10 mouse cellular contexts compared by ENCODE assay signal in the genomic region with DNA sequence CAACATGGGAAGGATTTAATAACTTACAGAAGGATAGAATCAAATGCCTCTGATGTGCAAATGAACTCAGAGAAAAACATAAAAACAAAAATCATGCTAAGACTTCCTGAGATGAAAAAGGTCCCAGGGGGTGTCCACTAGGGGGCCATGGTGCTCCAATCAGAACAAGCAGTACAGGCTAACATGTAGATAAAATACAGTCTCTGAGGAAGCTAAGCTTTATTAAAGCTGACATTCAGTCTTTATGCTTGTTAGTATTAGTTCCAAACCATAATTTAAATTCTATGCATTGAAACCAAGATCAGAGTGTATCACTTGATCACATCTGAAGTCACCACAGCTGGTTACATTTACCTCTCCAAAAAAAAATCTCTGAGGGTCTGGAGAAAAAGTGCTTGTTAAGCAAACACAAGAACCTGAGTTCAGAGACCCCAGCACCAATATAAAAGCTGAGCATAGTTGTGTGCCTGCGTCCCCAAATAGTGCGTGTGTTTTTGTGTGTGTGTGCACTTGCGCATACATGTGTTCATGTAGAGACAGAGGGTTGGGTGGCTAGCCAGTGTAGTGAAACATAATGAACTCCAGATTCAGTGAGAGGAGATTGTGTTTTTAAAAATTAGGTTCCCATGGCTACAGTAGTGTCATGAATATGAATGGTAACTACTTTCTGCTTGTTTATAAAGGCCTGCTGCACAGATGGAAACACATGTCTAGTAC. TPM values are rescaled to one million over a fixed set of nuclear protein-coding genes. Genes with fewer than 3 reads are reported as not detected.
DNase-seq lines count a peak whose midpoint lies in the region.
"Had no signal": no experiment of that assay in that cellular context is flagged by ENCODE, and none has a peak within 500 bp of the region (broad histone marks: within the 10 kb centered on the region; RNA-seq: fewer than 3 reads in every experiment).

No protein-coding gene starts in this region.

- H3K27ac ChIP-seq in embryonic facial prominence, embryonic 10.5 days (replicated peaks) = no peak overlapping the region
- H3K27ac ChIP-seq: heart, embryonic 13.5 days; liver, embryonic 13.5 days had no signal

- peak; percentile 21 to 37 for DNase-seq in heart, postnatal 14 days
- no peak for DNase-seq in heart, adult 18-20 months
- DNase-seq in right cerebral cortex, adult 18-20 months = peak; percentile 31
- no peak for DNase-seq in right cerebral cortex, postnatal 25 days
- DNase-seq in embryonic facial prominence, embryonic 10.5 days (ENCODE audit: low spot score) = peak; percentile 42
- peak; percentile 53 for DNase-seq in thymus, postnatal 25 days
- DNase-seq in urinary bladder, postnatal 25 days (ENCODE audit: low spot score) = no peak
- DNase-seq in gastrocnemius, postnatal 4 days (ENCODE audit: low spot score in 2 of 2) = no peak
- DNase-seq: liver, embryonic 13.5 days had no signal

- H3K4me3 ChIP-seq in embryonic facial prominence, embryonic 10.5 days = no peak overlapping the region
- H3K4me3 ChIP-seq: heart, embryonic 13.5 days; liver, embryonic 13.5 days had no signal

- H3K4me1 ChIP-seq in embryonic facial prominence, embryonic 10.5 days = peaks cover 24% of the 10 kb centered on the region

- no peaks in the 10 kb centered on the region for H3K9me3 ChIP-seq in embryonic facial prominence, embryonic 10.5 days
- H3K9me3 ChIP-seq: heart, embryonic 13.5 days; liver, embryonic 13.5 days had no signal

- 90% methylated on average over 3 of the region's 3 CpGs for WGBS in embryonic facial prominence, embryonic 10.5 days

- intact Hi-C loops in heart, postnatal 14 days (cut with DNase I) = loop anchor here (5.0 kb wide), 2 partner anchors 65 to 105 kb away; no protein-coding TSS in a partner anchor

- no peaks in the 10 kb centered on the region for H3K27me3 ChIP-seq in embryonic facial prominence, embryonic 10.5 days (replicated peaks; ENCODE audit: low read depth, poor library complexity, severe bottlenecking)
- H3K27me3 ChIP-seq: heart, embryonic 13.5 days; liver, embryonic 13.5 days had no signal

- H3K36me3 ChIP-seq in embryonic facial prominence, embryonic 10.5 days (replicated peaks) = no peaks in the 10 kb centered on the region
- H3K36me3 ChIP-seq: heart, embryonic 13.5 days; liver, embryonic 13.5 days had no signal

RNA-seq across cellular contexts. Expression of a gene that starts 31.3 kb away (rescaled TPM):
- total RNA-seq in heart, postnatal 14 days (2021) = 100 to 1,000 TPM; 149 to 164 TPM
- 100 to 1,000 TPM; 176 to 206 TPM for total RNA-seq in heart, adult 18-20 months (2021)
- 0.44 and 0.67 TPM in 2 replicates for polyA plus RNA-seq in embryonic facial prominence, embryonic 10.5 days (2016; fragmentation: Nextera tagmentation; extraction: Ambion mirVana)
- under 1 TPM; 0.52 to 0.54 TPM for total RNA-seq in gastrocnemius, postnatal 4 days (2021)

Comparison
In these comparisons a context has a peak if more than half of its experiments do, and no peak if none do; other contexts are left out.
1. DNase-seq: peak in heart, postnatal 14 days (2 of 2), right cerebral cortex, adult 18-20 months (single experiment), embryonic facial prominence, embryonic 10.5 days (single experiment) and thymus, postnatal 25 days (single experiment); none in heart, adult 18-20 months (0 of 2), right cerebral cortex, postnatal 25 days (single experiment), urinary bladder, postnatal 25 days (single experiment) and gastrocnemius, postnatal 4 days (0 of 2).
2. RNA of a gene that starts 31.3 kb away (total RNA-seq): 176 to 206 TPM in heart, adult 18-20 months and 149 to 164 TPM in heart, postnatal 14 days; 0.52 to 0.54 TPM in gastrocnemius, postnatal 4 days; every median in the first group is over 10 times any median in the second.